Mouse (Mus musculus): ENCODE measurements at regions not wholly inside any gene's neighbourhood (a gene's known extent, or its start where the extent isn't known, plus 50 kb on each side); places are given as distances from the start of the nearest gene placed in this dataset.

GRCm38 (mm10) chr7:113073781-113074180, 120.0 kb downstream of the Rassf10 start:
- WGBS: 34% methylated on average over 6 of the region's 6 CpGs
- H3K27me3 ChIP-seq (ENCODE audit: control insufficient read depth, insufficient read depth, low read depth, low read length): no peaks in the 10 kb centered on the region

GRCm38 (mm10) chr7:113075371-113075770, 121.6 kb downstream of the Rassf10 start:
- no peak overlapping the region for H3K27ac ChIP-seq (ENCODE audit: low read length)
- no peak overlapping the region for H3K4me2 ChIP-seq (ENCODE audit: low read length)
- WGBS: 75% methylated on average over 6 of the region's 6 CpGs
- H3K4me1 ChIP-seq (ENCODE audit: control insufficient read depth, insufficient read depth, low read length): 0 out of 2 replicates have a peak, but pooled peaks cover 4% of the 10 kb centered on the region
- no peak overlapping the region for H3K4me3 ChIP-seq (ENCODE audit: low read depth, low read length)
- ATAC-seq: no peak
- no peaks in the 10 kb centered on the region for H3K27me3 ChIP-seq (ENCODE audit: control insufficient read depth, insufficient read depth, low read depth, low read length)
- no peaks in the 10 kb centered on the region for H3K36me3 ChIP-seq (ENCODE audit: control insufficient read depth, insufficient read depth, low read length)
- no peaks in the 10 kb centered on the region for H3K9me3 ChIP-seq (replicated peaks; ENCODE audit: control insufficient read depth, low read length, poor library complexity, severe bottlenecking)
- H3K9ac ChIP-seq (ENCODE audit: low read depth, low read length): no peak overlapping the region

More at GRCm38 (mm10) chr7:113073781-113074180, 120.0 kb downstream of the Rassf10 start:
- Histone ChIP-seq H3K27ac (ENCODE audit: low read length) (no peak overlapping the region), H3K9ac (ENCODE audit: low read depth, low read length) (no peak overlapping the region), H3K4me3 (ENCODE audit: low read depth, low read length) (no peak overlapping the region), H3K36me3 (ENCODE audit: control insufficient read depth, insufficient read depth, low read length) (no peaks in the 10 kb centered on the region), H3K9me3 (replicated peaks; ENCODE audit: control insufficient read depth, low read length, poor library complexity, severe bottlenecking) (no peaks in the 10 kb centered on the region), H3K4me1 (ENCODE audit: control insufficient read depth, insufficient read depth, low read length) (0 out of 2 replicates have a peak, but pooled peaks cover 4% of the 10 kb centered on the region), H3K4me2 (ENCODE audit: low read length) (no peak overlapping the region)
- no peak for ATAC-seq

GRCm38 (mm10) chr7:113076243-113076642, 122.5 kb downstream of the Rassf10 start:
- 91% methylated on average over 7 of the region's 7 CpGs for WGBS
- Histone ChIP-seq H3K9me3 (replicated peaks; ENCODE audit: control insufficient read depth, low read length, poor library complexity, severe bottlenecking) (no peaks in the 10 kb centered on the region), H3K27me3 (ENCODE audit: control insufficient read depth, insufficient read depth, low read depth, low read length) (no peaks in the 10 kb centered on the region), H3K4me3 (ENCODE audit: low read depth, low read length) (no peak overlapping the region), H3K9ac (ENCODE audit: low read depth, low read length) (no peak overlapping the region), H3K27ac (ENCODE audit: low read length) (no peak overlapping the region), H3K4me1 (ENCODE audit: control insufficient read depth, insufficient read depth, low read length) (0 out of 2 replicates have a peak, but pooled peaks cover 4% of the 10 kb centered on the region), H3K36me3 (ENCODE audit: control insufficient read depth, insufficient read depth, low read length) (no peaks in the 10 kb centered on the region), H3K4me2 (ENCODE audit: low read length) (no peak overlapping the region)
- ATAC-seq: no peak

GRCm38 (mm10) chr7:113081120-113081519, 126.1 kb upstream of the Arntl start:
- Histone ChIP-seq H3K4me1 (ENCODE audit: control insufficient read depth, insufficient read depth, low read length) (no peaks in the 10 kb centered on the region), H3K9me3 (replicated peaks; ENCODE audit: control insufficient read depth, low read length, poor library complexity, severe bottlenecking) (no peaks in the 10 kb centered on the region), H3K4me2 (ENCODE audit: low read length) (no peak overlapping the region), H3K36me3 (ENCODE audit: control insufficient read depth, insufficient read depth, low read length) (no peaks in the 10 kb centered on the region), H3K27ac (ENCODE audit: low read length) (no peak overlapping the region), H3K9ac (ENCODE audit: low read depth, low read length) (no peak overlapping the region), H3K4me3 (ENCODE audit: low read depth, low read length) (no peak overlapping the region), H3K27me3 (ENCODE audit: control insufficient read depth, insufficient read depth, low read depth, low read length) (no peaks in the 10 kb centered on the region)
- 76% methylated on average over 5 of the region's 5 CpGs for WGBS
- ATAC-seq: no peak

GRCm38 (mm10) chr7:113084930-113085625, 122.2 kb upstream of the Arntl start:
- 87% methylated on average over 8 of the region's 8 CpGs for WGBS
- H3K9me3 ChIP-seq (replicated peaks; ENCODE audit: control insufficient read depth, low read length, poor library complexity, severe bottlenecking): no peaks in the 10 kb centered on the region
- H3K27ac ChIP-seq (ENCODE audit: low read length): no peak overlapping the region
- no peak overlapping the region for H3K9ac ChIP-seq (ENCODE audit: low read depth, low read length)
- no peaks in the 10 kb centered on the region for H3K36me3 ChIP-seq (ENCODE audit: control insufficient read depth, insufficient read depth, low read length)
- ATAC-seq: no peak
- H3K4me1 ChIP-seq (ENCODE audit: control insufficient read depth, insufficient read depth, low read length): no peaks in the 10 kb centered on the region
- no peak overlapping the region for H3K4me3 ChIP-seq (ENCODE audit: low read depth, low read length)
- no peak overlapping the region for H3K4me2 ChIP-seq (ENCODE audit: low read length)
- H3K27me3 ChIP-seq (ENCODE audit: control insufficient read depth, insufficient read depth, low read depth, low read length): no peaks in the 10 kb centered on the region

- Histone ChIP-seq H3K9me3 (replicated peaks; ENCODE audit: control insufficient read depth, low read length, poor library complexity, severe bottlenecking) (no peaks in the 10 kb centered on the region), H3K27ac (ENCODE audit: low read length) (no peak overlapping the region), H3K4me3 (ENCODE audit: low read depth, low read length) (no peak overlapping the region), H3K4me2 (ENCODE audit: low read length) (no peak overlapping the region), H3K27me3 (ENCODE audit: control insufficient read depth, insufficient read depth, low read depth, low read length) (no peaks in the 10 kb centered on the region), H3K9ac (ENCODE audit: low read depth, low read length) (no peak overlapping the region), H3K36me3 (ENCODE audit: control insufficient read depth, insufficient read depth, low read length) (no peaks in the 10 kb centered on the region), H3K4me1 (ENCODE audit: control insufficient read depth, insufficient read depth, low read length) (no peaks in the 10 kb centered on the region)
- ATAC-seq: no peak
- WGBS: 79% methylated on average over 1 of the region's 1 CpGs
Observed at GRCm38 (mm10) chr7:113086158-113086557, 121.1 kb upstream of the Arntl start.

- H3K36me3 ChIP-seq (ENCODE audit: control insufficient read depth, insufficient read depth, low read length): no peaks in the 10 kb centered on the region
- H3K4me1 ChIP-seq (ENCODE audit: control insufficient read depth, insufficient read depth, low read length): no peaks in the 10 kb centered on the region
- H3K27ac ChIP-seq (ENCODE audit: low read length): no peak overlapping the region
- no peak for ATAC-seq
- H3K9ac ChIP-seq (ENCODE audit: low read depth, low read length): no peak overlapping the region
- WGBS: 88% methylated on average over 5 of the region's 5 CpGs
- no peak overlapping the region for H3K4me2 ChIP-seq (ENCODE audit: low read length)
- no peaks in the 10 kb centered on the region for H3K27me3 ChIP-seq (ENCODE audit: control insufficient read depth, insufficient read depth, low read depth, low read length)
- H3K9me3 ChIP-seq (replicated peaks; ENCODE audit: control insufficient read depth, low read length, poor library complexity, severe bottlenecking): no peaks in the 10 kb centered on the region
- no peak overlapping the region for H3K4me3 ChIP-seq (ENCODE audit: low read depth, low read length)
Observed at GRCm38 (mm10) chr7:113087646-113088045, 119.6 kb upstream of the Arntl start.

GRCm38 (mm10) chr7:113089044-113089443, 118.2 kb upstream of the Arntl start:
- H3K4me3 ChIP-seq (ENCODE audit: low read depth, low read length): no peak overlapping the region
- no peak overlapping the region for H3K27ac ChIP-seq (ENCODE audit: low read length)
- no peak overlapping the region for H3K9ac ChIP-seq (ENCODE audit: low read depth, low read length)
- H3K36me3 ChIP-seq (ENCODE audit: control insufficient read depth, insufficient read depth, low read length): no peaks in the 10 kb centered on the region
- H3K4me1 ChIP-seq (ENCODE audit: control insufficient read depth, insufficient read depth, low read length): no peaks in the 10 kb centered on the region
- 91% methylated on average over 4 of the region's 4 CpGs for WGBS
- no peaks in the 10 kb centered on the region for H3K27me3 ChIP-seq (ENCODE audit: control insufficient read depth, insufficient read depth, low read depth, low read length)
- H3K4me2 ChIP-seq (ENCODE audit: low read length): no peak overlapping the region
- no peak for ATAC-seq
- no peaks in the 10 kb centered on the region for H3K9me3 ChIP-seq (replicated peaks; ENCODE audit: control insufficient read depth, low read length, poor library complexity, severe bottlenecking)

GRCm38 (mm10) chr7:113093931-113094330, 113.3 kb upstream of the Arntl start:
- Histone ChIP-seq H3K4me2 (ENCODE audit: low read length) (no peak overlapping the region), H3K36me3 (ENCODE audit: control insufficient read depth, insufficient read depth, low read length) (no peaks in the 10 kb centered on the region), H3K9me3 (replicated peaks; ENCODE audit: control insufficient read depth, low read length, poor library complexity, severe bottlenecking) (no peaks in the 10 kb centered on the region), H3K4me3 (ENCODE audit: low read depth, low read length) (no peak overlapping the region), H3K4me1 (ENCODE audit: control insufficient read depth, insufficient read depth, low read length) (no peaks in the 10 kb centered on the region), H3K27ac (ENCODE audit: low read length) (no peak overlapping the region), H3K27me3 (ENCODE audit: control insufficient read depth, insufficient read depth, low read depth, low read length) (no peaks in the 10 kb centered on the region), H3K9ac (ENCODE audit: low read depth, low read length) (no peak overlapping the region)
- 70% methylated on average over 5 of the region's 5 CpGs for WGBS
- ATAC-seq: no peak

Measured in midbrain, embryonic 16.5 days (tissue).